Mouse (Mus musculus) kidney, adult 2 months (tissue): ENCODE measurements around the gene Abca7.

Source experiments
- CTCF ChIP-seq: fragments of 200-500 bp; conservative IDR thresholded peaks from 2 replicates; pipeline ENCODE4 v1.5.1; 2011; ENCODE audit warnings: low read depth, mild to moderate bottlenecking, control low read depth, low read length, moderate library complexity, mixed read lengths; ENCODE audit not compliant: insufficient read depth, insufficient read length
- POLR2A ChIP-seq: fragments of 200-500 bp; IDR thresholded peaks from one replicate; pipeline ENCODE4 v1.6.1; 2011; ENCODE audit warnings: low read depth, low read length, control low read depth

DNA sequence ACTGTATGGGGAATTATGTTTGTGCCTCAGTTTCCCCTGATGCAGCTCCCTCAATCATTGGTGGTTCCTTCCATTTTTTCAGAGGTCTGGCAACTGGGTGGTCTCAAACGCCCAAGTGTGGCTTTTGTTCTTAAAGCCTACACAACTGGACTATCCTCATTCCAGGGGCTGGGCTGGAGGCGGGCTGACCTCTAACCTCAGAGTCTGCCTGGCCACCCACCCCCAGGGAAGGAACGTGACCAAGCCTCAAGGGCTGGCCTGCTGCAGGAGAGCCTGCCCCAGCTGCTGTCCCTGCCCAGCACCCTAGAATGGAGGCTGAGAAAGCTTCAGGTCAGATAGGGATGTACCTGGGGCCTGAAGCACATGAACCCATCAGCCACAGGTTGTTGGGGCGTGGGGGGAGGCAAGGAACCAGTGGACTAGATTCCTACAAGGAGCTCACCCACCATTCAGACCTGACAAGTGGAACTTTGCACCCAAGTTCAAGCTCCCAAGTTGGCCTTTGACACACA is 39.6 kb upstream of the Abca7 start:
- TF ChIP-seq CTCF (no peak), POLR2A (no peak)
